Mouse (Mus musculus) embryonic facial prominence, embryonic 10.5 days (tissue): ENCODE measurements around the gene Cox5a. TPM values are rescaled to one million over a fixed set of nuclear protein-coding genes. Genes with fewer than 3 reads are reported as not detected.
A peak's percentile ranks its signal among the peaks of the same experiment; 100 is the strongest.

ENCODE experiments used
- DNase-seq: peaks from one replicate; pipeline ENCODE4 v3.0.0-alpha.2; 2017; ENCODE audit warnings: low spot score
- H3K27ac ChIP-seq: fragments of 300-500 bp; sonication (generic); replicated peaks from 2 replicates; pipeline ENCODE4 v1.5.1; 2016; ENCODE audit warnings: mild to moderate bottlenecking
- H3K27me3 ChIP-seq: fragments of 300-500 bp; sonication (generic); replicated peaks from 2 replicates; pipeline ENCODE4 v1.6.1; 2016; ENCODE audit warnings: low read depth, mild to moderate bottlenecking; ENCODE audit not compliant: poor library complexity, severe bottlenecking
- H3K36me3 ChIP-seq: fragments of 300-500 bp; sonication (generic); replicated peaks from 2 replicates; pipeline ENCODE4 v1.6.1; 2016; ENCODE audit warnings: mild to moderate bottlenecking, moderate library complexity
- H3K4me1 ChIP-seq: fragments of 300-500 bp; sonication (generic); 2 replicates; pipeline ENCODE4 v1.6.1; 2016
- H3K4me3 ChIP-seq: fragments of 300-500 bp; sonication (generic); 2 replicates; pipeline ENCODE4 v1.5.1; 2016; ENCODE audit warnings: mild to moderate bottlenecking, moderate library complexity
- H3K9me3 ChIP-seq: fragments of 300-500 bp; sonication (generic); 2 replicates; pipeline ENCODE4 v1.6.1; 2016; ENCODE audit warnings: mild to moderate bottlenecking
- WGBS: fragments of 180-500 bp; shearing (Covaris S2); methylation state at CpG from one replicate; pipeline ENCODE4 v1.1.7; 2016; 5-methylcytosine and 5-hydroxymethylcytosine counted together
- polyA plus RNA-seq: library from polyadenylated mRNA; unstranded; fragments of >200 nt; fragmentation: Nextera tagmentation; extraction: Ambion mirVana; gene quantifications from 2 replicates; pipeline ENCODE4 v1.2.1, GENCODE M21; 2016

The Cox5a gene
- polyA plus RNA-seq, 1 experiment from 2014 or later, result 664 TPM

DNA sequence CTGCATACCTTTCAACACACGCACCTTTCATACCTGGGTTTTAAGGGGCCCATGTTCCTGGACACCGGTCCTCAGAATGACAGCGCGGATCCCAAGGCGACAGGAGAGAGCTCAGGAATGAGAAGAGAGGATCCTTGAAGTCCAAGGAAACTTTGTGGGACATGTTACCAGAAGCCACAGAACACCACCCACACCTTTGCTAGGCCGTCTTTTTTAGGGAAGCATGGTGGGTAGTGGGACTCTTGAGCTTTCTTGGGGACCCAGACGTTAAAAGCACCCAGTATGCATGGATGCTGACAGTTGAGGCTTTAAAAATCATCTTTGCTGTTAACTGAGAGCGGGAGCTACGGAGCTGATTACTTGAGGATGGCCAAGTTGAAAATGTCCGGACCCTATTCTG is 16.2 kb upstream of the Cox5a start:
- H3K27ac ChIP-seq, result no peak overlapping the region
- 50% methylated on average over 10 of the region's 10 CpGs for WGBS
- H3K36me3 ChIP-seq, result no peaks in the 10 kb centered on the region
- peaks cover 77% of the 10 kb centered on the region for H3K27me3 ChIP-seq
- DNase-seq, result peak; percentile 16
- H3K9me3 ChIP-seq, result no peaks in the 10 kb centered on the region
- H3K4me1 ChIP-seq, result peaks cover 47% of the 10 kb centered on the region
- H3K4me3 ChIP-seq, result peak overlapping the region; percentile 62; the same call in 1 of the 2 replicates

DNA sequence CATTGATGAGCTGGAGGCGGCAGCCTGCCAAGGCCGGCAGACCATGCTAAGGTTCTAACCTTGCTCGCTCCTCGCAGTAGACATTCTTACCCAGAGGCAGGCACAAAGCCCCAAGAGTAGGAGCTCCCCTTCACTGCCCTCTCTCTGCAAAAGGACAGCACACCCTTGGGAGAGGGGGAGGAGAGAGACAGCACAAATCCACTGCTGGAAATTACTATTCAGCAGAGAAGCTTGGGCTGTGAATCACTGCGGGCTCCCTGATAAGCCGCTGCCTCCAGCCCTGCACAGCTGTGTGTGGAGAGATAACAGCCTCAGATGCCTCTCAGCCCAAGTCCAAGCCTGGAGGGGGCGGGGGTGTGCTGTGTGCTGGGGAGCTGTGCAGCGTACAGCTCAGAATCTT is 15.4 kb upstream of the Cox5a start:
- Histone ChIP-seq H3K9me3 (no peaks in the 10 kb centered on the region), H3K27me3 (peaks cover 70% of the 10 kb centered on the region), H3K4me3 (no peak overlapping the region), H3K4me1 (peaks cover 47% of the 10 kb centered on the region), H3K27ac (no peak overlapping the region), H3K36me3 (no peaks in the 10 kb centered on the region)
- DNase-seq, result peak; percentile 28
- 12% methylated on average over 8 of the region's 8 CpGs for WGBS

DNA sequence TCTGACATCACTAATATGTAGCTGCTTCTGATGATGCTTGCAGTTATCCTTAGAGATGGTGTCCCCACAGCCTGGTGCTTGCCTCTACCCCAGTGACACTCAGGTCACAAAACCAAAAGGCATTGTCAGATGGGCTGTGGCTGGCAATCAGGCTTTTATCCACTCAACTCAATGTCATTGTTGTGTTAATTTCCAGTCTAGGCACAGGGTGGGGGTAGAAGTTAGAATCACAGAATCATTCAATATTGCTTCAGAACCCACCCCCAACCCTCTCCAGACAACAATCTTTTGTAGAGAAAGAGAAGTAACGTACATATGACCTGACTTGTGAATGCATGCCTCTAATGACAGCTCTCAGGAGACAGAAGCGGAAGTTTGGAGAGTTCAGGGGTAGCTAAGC is 10.5 kb upstream of the Cox5a start:
- H3K36me3 ChIP-seq, result no peaks in the 10 kb centered on the region
- H3K27ac ChIP-seq, result no peak overlapping the region
- peaks cover 6% of the 10 kb centered on the region for H3K4me1 ChIP-seq
- H3K27me3 ChIP-seq, result peaks cover 22% of the 10 kb centered on the region
- H3K9me3 ChIP-seq, result no peaks in the 10 kb centered on the region
- no peak for DNase-seq
- WGBS, result 67% methylated on average over 2 of the region's 2 CpGs
- H3K4me3 ChIP-seq, result no peak overlapping the region

DNA sequence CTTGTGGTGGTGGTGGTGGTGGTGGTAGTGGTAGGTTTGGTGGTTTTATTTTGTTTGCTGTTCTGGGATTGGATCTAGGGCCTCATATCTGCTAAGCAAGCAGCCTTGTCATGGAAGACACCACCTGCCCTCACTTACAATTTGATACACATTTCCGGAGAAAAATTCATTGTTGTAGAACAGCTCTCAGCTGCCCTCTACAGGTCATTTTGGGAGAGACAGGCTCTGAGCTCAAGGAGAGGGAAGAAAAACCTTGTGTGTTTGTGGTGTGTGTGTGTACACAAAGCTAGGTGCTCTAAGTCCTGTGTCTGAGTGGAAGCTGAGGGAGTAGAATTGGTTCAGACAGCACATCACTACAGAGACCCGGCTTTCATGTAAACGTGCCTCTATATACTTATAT is 4.0 kb upstream of the Cox5a start:
- WGBS, result 12% methylated on average over 3 of the region's 3 CpGs
- Histone ChIP-seq H3K36me3 (no peaks in the 10 kb centered on the region), H3K4me3 (no peak overlapping the region), H3K9me3 (no peaks in the 10 kb centered on the region), H3K27me3 (no peaks in the 10 kb centered on the region), H3K27ac (no peak overlapping the region), H3K4me1 (peaks cover 8% of the 10 kb centered on the region)
- DNase-seq, result peak; percentile 69

DNA sequence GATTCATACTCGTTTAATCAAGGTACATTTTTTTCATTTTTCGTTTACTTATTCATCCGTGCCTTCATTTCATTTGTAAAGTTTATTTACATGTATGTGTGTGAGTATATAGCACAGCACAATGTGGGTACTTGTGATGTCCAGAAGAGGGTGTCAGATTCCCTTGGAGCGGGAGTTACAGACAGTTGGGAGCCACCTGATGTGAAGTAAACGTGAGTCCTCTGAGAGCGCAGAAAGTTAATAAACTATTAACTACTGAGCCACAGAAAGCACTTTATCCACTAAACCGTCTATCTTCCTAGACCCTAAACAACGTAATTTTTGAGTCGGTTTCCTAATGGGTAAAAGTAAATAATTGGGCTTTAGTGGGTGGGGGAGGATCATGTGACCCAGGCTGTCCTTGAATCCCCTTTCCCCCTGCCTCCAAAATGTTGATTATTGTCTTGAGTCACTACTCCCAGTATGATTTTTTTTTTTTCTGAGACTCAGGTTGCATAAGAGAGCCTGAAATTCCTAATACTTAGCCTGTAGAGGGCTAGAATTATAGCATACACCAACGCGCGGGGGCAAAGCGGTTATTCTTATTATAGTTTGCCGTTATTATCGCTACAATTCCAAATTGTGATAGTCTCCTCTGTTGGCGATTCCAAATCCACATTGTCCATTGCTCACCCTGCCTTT is 559 bp upstream of the Cox5a start:
- peak overlapping the region; percentile 96 for H3K27ac ChIP-seq

DNA sequence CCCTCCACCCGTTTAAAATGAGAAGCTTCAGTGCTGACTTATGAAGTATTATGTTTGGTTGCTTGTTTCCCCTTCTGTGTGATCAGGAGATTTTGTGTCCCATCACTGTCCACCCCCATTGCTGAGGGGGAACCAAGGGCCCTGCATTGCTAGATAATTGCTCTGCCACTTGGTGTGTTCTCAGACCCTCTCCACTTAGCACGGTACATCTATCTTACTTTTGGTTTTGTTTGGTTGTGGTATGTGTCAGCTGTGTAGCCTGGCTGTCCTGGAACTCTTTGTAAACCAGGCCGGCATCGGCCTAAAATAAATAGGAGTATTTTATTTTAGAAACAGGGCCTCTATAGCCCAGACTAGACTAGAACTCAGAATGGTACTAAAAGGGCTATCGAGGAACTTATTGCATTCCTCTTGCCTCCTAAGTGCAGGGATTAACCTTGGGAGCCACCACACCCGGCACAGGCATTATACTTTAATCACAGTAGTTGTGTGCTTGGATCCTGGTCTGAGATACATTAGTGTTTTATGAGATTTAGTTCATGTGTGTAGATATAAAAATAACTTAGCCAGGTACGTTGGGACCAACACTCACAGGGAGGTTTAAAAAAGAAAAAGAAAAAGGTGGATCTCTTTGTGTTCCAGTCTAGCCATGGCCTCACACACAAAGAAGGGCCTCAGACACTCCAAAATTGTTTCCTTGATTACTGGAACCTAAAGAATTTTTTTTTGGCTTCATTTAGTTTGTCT is 1.2 kb downstream of the Cox5a start:
- 48% methylated on average over 7 of the region's 7 CpGs for WGBS
- Histone ChIP-seq H3K27me3 (no peaks in the 10 kb centered on the region), H3K9me3 (no peaks in the 10 kb centered on the region), H3K4me1 (peaks cover 17% of the 10 kb centered on the region), H3K27ac (peak overlapping the region; percentile 96), H3K4me3 (peak overlapping the region; percentile 100), H3K36me3 (no peaks in the 10 kb centered on the region)
- no peak for DNase-seq

More for the DNA sequence above, 559 bp upstream of the Cox5a start:
- Histone ChIP-seq H3K9me3 (no peaks in the 10 kb centered on the region), H3K36me3 (no peaks in the 10 kb centered on the region), H3K27me3 (no peaks in the 10 kb centered on the region), H3K4me1 (peaks cover 17% of the 10 kb centered on the region), H3K4me3 (peak overlapping the region; percentile 100)
- WGBS, result 25% methylated on average over 16 of the region's 16 CpGs
- no peak for DNase-seq

DNA sequence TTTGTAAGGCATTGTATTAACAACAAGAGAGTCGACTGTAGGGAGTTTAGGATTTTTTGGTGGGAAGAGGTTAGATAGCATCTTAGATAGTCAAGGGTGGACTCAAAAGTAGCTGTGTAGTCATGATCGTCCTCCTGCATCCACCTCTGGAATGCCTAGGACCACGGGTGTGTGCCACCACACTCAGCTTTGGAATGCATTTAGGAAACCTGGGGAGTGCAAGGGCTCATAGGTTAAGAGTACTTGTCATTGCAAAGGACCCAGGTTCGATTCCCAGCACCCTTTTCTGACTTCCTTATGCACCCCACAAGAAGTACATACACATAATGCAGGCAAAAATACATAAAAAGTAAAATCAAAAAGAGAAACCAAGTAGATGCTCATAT is 1.8 kb downstream of the Cox5a start:
- Histone ChIP-seq H3K27me3 (no peaks in the 10 kb centered on the region), H3K9me3 (no peaks in the 10 kb centered on the region), H3K36me3 (no peaks in the 10 kb centered on the region), H3K4me3 (peak overlapping the region; percentile 100), H3K27ac (no peak overlapping the region), H3K4me1 (peaks cover 17% of the 10 kb centered on the region)
- no peak for DNase-seq
- WGBS, result 81% methylated on average over 4 of the region's 4 CpGs

DNA sequence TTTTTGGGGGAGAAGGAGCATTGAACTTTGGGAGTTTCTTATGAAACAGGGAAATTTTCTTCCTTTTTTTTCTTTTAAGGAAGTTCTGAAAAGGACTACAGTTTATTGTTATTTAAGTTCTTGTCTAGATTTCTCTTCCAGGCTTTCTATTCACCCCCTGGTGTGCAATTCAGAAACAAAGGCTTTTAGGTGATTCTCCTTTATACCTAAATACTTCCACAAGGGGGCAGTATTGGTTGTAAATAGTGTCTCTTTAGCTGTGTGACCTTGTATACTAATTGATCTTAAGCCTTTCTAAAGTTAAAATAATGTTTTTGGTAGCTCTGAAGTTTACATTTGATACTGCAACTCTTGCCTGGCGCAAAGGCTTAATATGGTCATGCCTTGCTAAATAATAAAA is 2.7 kb downstream of the Cox5a start:
- H3K4me3 ChIP-seq, result no peak overlapping the region
- H3K9me3 ChIP-seq, result no peaks in the 10 kb centered on the region
- H3K27ac ChIP-seq, result no peak overlapping the region
- H3K36me3 ChIP-seq, result peaks cover 3% of the 10 kb centered on the region
- DNase-seq, result no peak
- 84% methylated on average over 1 of the region's 1 CpGs for WGBS
- peaks cover 17% of the 10 kb centered on the region for H3K4me1 ChIP-seq
- no peaks in the 10 kb centered on the region for H3K27me3 ChIP-seq

DNA sequence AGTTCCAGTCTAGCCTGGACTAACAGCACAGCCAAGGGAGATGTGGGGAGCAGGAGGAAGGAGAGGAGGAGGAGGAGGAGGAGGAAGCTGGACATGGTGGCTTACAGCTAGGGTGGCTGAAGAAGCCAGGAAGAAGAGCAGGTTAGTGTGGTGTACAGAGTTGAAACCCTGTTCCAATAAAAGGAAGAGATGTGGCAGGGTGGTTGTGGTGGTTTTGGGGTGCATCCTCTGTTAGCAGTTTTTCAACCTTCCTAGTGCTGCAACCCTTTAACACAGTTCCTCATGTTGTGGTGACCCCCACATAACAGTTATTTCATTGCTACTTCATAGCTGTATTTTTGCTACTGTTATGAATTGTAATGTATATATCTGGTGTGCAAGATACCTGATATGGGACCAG is 3.4 kb downstream of the Cox5a start:
- H3K27me3 ChIP-seq, result no peaks in the 10 kb centered on the region
- H3K27ac ChIP-seq, result no peak overlapping the region
- H3K9me3 ChIP-seq, result no peaks in the 10 kb centered on the region
- peaks cover 9% of the 10 kb centered on the region for H3K36me3 ChIP-seq
- H3K4me3 ChIP-seq, result no peak overlapping the region
- peaks cover 17% of the 10 kb centered on the region for H3K4me1 ChIP-seq
- no peak for DNase-seq

DNA sequence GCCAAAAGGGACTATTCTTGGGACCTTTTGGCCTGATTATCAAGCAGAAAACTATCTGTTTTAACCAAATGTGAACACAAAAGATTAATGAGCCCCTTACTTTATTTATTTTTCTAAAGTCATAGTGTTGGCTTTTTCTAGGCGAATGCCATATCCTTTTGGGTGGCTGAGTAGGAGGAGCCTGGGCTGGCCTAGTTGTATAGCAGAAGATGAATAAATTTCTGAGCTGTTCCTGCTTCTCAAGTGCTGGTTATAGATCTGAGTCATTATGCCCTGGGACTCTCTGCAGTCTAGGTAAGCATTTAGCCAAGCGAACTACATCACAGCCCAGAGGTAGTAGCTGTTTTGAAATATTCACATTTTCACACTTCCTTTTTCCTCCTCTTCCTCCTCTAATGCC is 4.4 kb downstream of the Cox5a start:
- H3K27ac ChIP-seq, result no peak overlapping the region
- no peak overlapping the region for H3K4me3 ChIP-seq
- DNase-seq, result no peak
- peaks cover 20% of the 10 kb centered on the region for H3K36me3 ChIP-seq
- WGBS, result 88% methylated on average over 2 of the region's 2 CpGs
- no peaks in the 10 kb centered on the region for H3K27me3 ChIP-seq
- H3K4me1 ChIP-seq, result peaks cover 16% of the 10 kb centered on the region
- H3K9me3 ChIP-seq, result no peaks in the 10 kb centered on the region

DNA sequence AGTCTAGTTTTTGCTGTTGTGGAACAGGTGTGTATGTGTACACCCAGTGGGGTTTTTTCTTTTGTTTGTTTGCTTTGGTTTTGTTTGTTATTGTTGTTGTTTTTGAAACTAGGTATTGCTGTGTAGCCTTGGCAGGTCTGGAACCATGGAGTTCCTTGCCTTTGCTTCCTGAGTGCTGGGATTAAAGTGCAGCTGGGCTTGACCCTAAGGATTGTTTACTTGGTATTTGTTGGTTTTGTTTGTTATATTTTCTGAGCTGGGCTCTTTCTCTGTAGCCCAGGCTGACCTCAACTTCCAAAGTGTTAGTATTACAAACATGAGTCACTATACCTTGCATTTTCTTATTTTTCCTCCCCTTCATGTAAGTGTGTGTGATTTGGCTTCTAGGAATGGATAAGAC is 5.4 kb downstream of the Cox5a start:
- no peak overlapping the region for H3K4me3 ChIP-seq
- H3K4me1 ChIP-seq, result peaks cover 15% of the 10 kb centered on the region
- H3K27ac ChIP-seq, result no peak overlapping the region
- no peak for DNase-seq
- H3K9me3 ChIP-seq, result no peaks in the 10 kb centered on the region
- peaks cover 29% of the 10 kb centered on the region for H3K36me3 ChIP-seq
- H3K27me3 ChIP-seq, result no peaks in the 10 kb centered on the region

DNA sequence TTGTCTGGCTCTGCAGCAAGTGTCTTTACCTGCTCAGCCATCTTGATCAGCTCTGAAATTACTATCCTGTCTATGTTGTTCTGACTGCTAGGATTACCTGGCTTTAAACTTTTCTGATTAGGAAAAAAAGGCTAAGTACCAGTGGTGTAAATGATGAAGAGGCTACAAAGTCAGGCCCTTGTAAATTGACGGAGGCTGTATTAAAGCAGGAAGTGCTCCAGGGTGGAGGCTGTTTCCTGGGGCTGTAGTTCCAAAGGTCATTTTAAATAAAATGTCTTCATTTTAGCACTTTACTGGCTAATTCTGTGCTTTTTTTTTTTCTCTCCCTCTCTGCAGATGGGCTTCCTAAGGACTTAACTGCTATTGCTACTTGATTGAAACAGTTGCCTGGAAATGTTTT is 10.9 kb downstream of the Cox5a start:
- WGBS, result 82% methylated on average over 1 of the region's 1 CpGs
- no peak for DNase-seq
- H3K9me3 ChIP-seq, result no peaks in the 10 kb centered on the region
- H3K4me3 ChIP-seq, result no peak overlapping the region
- H3K27ac ChIP-seq, result no peak overlapping the region
- H3K4me1 ChIP-seq, result peaks cover 4% of the 10 kb centered on the region
- H3K36me3 ChIP-seq, result peaks cover 63% of the 10 kb centered on the region
- no peaks in the 10 kb centered on the region for H3K27me3 ChIP-seq

DNA sequence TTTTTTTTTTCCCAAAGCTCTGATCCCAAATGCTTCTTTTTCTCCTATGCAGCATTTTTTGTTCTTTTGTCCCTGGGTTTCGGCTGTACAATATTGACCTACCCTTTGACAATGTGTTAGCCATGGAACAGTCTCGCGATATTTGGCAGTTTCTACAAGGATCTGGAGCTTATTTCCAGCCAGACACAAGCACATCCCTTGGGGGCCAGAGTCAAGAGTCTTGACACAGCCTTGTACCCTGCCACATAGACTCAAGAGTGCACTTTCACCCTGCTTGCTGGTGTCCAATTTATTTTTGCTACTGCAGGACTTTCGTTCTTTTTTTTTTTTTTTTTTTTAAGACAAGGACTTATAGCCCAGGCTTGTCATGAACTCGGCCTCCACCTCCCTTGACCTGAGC is 15.3 kb downstream of the Cox5a start:
- H3K4me3 ChIP-seq, result peak overlapping the region; percentile 90; the same call in 1 of the 2 replicates
- DNase-seq, result no peak
- 86% methylated on average over 5 of the region's 5 CpGs for WGBS
- H3K27me3 ChIP-seq, result no peaks in the 10 kb centered on the region
- no peak overlapping the region for H3K27ac ChIP-seq
- no peaks in the 10 kb centered on the region for H3K9me3 ChIP-seq
- H3K4me1 ChIP-seq, result peaks cover 22% of the 10 kb centered on the region
- peaks cover 61% of the 10 kb centered on the region for H3K36me3 ChIP-seq
